29 mouse cellular contexts compared by ENCODE assay signal in the genomic region with DNA sequence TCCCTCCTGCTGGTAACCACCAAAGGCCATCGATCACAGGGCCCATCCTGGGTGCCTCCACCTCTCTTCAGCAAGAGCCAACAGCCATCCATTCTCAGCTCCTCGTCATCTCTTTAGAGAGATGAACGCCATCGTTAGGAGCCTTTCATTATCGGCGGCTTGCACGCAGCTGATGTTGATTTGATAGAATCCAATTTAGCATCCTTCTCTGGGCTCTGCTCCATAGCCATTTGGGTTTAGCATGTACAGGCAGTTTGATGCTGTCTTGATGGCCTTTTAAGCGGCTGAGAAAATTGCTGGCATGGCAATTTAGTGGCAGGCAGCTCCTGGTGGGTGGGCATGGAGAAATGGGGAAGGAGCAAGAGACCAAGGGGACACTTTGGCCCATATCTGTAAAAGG.
DNase-seq lines count a peak whose midpoint lies in the region; ATAC-seq and TF ChIP-seq lines count a peak whose summit lies in the region.
"Had no signal": no experiment of that assay in that cellular context is flagged by ENCODE, and none has a peak within 500 bp of the region (broad histone marks: within the 10 kb centered on the region; RNA-seq: fewer than 3 reads in every experiment).

No protein-coding gene starts in this region.

- DNase-seq in layer of hippocampus, adult 2 months (ENCODE audit: low spot score in 2 of 2), result no peak
- no peak for DNase-seq in layer of hippocampus, adult 8-10 months (ENCODE audit: low spot score in 2 of 2)
- DNase-seq in brain, embryonic 18.5 days (ENCODE audit: low read depth, low spot score), result peak; percentile 34
- no peak for DNase-seq in liver, embryonic 11.5 days (ENCODE audit: low spot score)
- DNase-seq: adrenal gland, postnatal 14 days; cerebellum, adult 2 months; cerebellum, postnatal 36 days; embryo, embryonic 11 days; gastrocnemius, postnatal 14 days; heart, postnatal 14 days; kidney, adult 8-10 months; kidney, postnatal 14 days; retina, postnatal 1 day; spleen, adult 18-20 months; thymus, adult 18-20 months; thymus, postnatal 25 days had no signal

- H3K4me3 ChIP-seq in forebrain, embryonic 15.5 days, result no peak overlapping the region
- H3K4me3 ChIP-seq in forebrain, embryonic 12.5 days (replicated peaks), result no peak overlapping the region
- no peak overlapping the region for H3K4me3 ChIP-seq in layer of hippocampus, adult 2 months
- H3K4me3 ChIP-seq in hindbrain, embryonic 16.5 days (ENCODE audit: low read length), result no peak overlapping the region
- H3K4me3 ChIP-seq in liver, embryonic 11.5 days (ENCODE audit: low read depth, low read length), result no peak overlapping the region
- H3K4me3 ChIP-seq: embryonic facial prominence, embryonic 12.5 days; left cerebral cortex, adult 2 months; limb, embryonic 12.5 days; lung, embryonic 15.5 days; myocyte had no signal

- no peaks in the 10 kb centered on the region for H3K27me3 ChIP-seq in forebrain, embryonic 15.5 days
- no peaks in the 10 kb centered on the region for H3K27me3 ChIP-seq in forebrain, embryonic 12.5 days
- no peaks in the 10 kb centered on the region for H3K27me3 ChIP-seq in hindbrain, embryonic 16.5 days (replicated peaks; ENCODE audit: control insufficient read depth, insufficient read depth, low read length)
- H3K27me3 ChIP-seq in liver, embryonic 11.5 days (replicated peaks; ENCODE audit: control insufficient read depth, insufficient read depth, low read length), result no peaks in the 10 kb centered on the region
- H3K27me3 ChIP-seq: embryonic facial prominence, embryonic 12.5 days; limb, embryonic 12.5 days; lung, embryonic 15.5 days had no signal

- no peaks in the 10 kb centered on the region for H3K9me3 ChIP-seq in forebrain, embryonic 15.5 days
- H3K9me3 ChIP-seq in forebrain, embryonic 12.5 days, result no peaks in the 10 kb centered on the region
- no peaks in the 10 kb centered on the region for H3K9me3 ChIP-seq in hindbrain, embryonic 16.5 days (ENCODE audit: control insufficient read depth, low read length)
- H3K9me3 ChIP-seq in liver, embryonic 11.5 days (ENCODE audit: control insufficient read depth, low read length), result no peaks in the 10 kb centered on the region
- H3K9me3 ChIP-seq: embryonic facial prominence, embryonic 12.5 days; limb, embryonic 12.5 days; lung, embryonic 15.5 days had no signal

- no peak for TF ChIP-seq CTCF in layer of hippocampus, adult 2 months (conservative IDR thresholded peaks at IDR 0.05)

- ATAC-seq in forebrain, embryonic 15.5 days (replicated peaks), result no peak
- no peak for ATAC-seq in forebrain, embryonic 12.5 days (ENCODE audit: low FRiP score)
- no peak for ATAC-seq in hindbrain, embryonic 16.5 days
- no peak for ATAC-seq in liver, embryonic 11.5 days (replicated peaks; ENCODE audit: low FRiP score)
- ATAC-seq: CD4-positive, CD25-positive, alpha-beta regulatory T cell, adult 4 months; intestine, embryonic 16.5 days; midbrain, embryonic 16.5 days had no signal

- H3K4me1 ChIP-seq in forebrain, embryonic 15.5 days, result peaks cover 4% of the 10 kb centered on the region; the same call in 1 of the 2 replicates
- H3K4me1 ChIP-seq in forebrain, embryonic 12.5 days, result 0 out of 2 replicates have a peak, but pooled peaks cover 3% of the 10 kb centered on the region
- H3K4me1 ChIP-seq in hindbrain, embryonic 16.5 days (ENCODE audit: control insufficient read depth, insufficient read depth, low read depth, low read length), result no peaks in the 10 kb centered on the region
- no peaks in the 10 kb centered on the region for H3K4me1 ChIP-seq in liver, embryonic 11.5 days (replicated peaks; ENCODE audit: control insufficient read depth, insufficient read depth, low read length)
- H3K4me1 ChIP-seq: embryonic facial prominence, embryonic 12.5 days; limb, embryonic 12.5 days; lung, embryonic 15.5 days had no signal

- H3K9ac ChIP-seq in forebrain, embryonic 15.5 days (replicated peaks), result no peak overlapping the region
- H3K9ac ChIP-seq in forebrain, embryonic 12.5 days, result no peak overlapping the region
- H3K9ac ChIP-seq in hindbrain, embryonic 16.5 days (ENCODE audit: low read depth, low read length), result no peak overlapping the region
- no peak overlapping the region for H3K9ac ChIP-seq in liver, embryonic 11.5 days (ENCODE audit: low read depth, low read length)
- H3K9ac ChIP-seq: embryonic facial prominence, embryonic 12.5 days; limb, embryonic 12.5 days; lung, embryonic 15.5 days had no signal

- no peak overlapping the region for H3K4me2 ChIP-seq in forebrain, embryonic 15.5 days (replicated peaks)
- H3K4me2 ChIP-seq in forebrain, embryonic 12.5 days, result no peak overlapping the region
- H3K4me2 ChIP-seq in hindbrain, embryonic 16.5 days (ENCODE audit: low read length), result no peak overlapping the region
- no peak overlapping the region for H3K4me2 ChIP-seq in liver, embryonic 11.5 days
- H3K4me2 ChIP-seq: embryonic facial prominence, embryonic 12.5 days; limb, embryonic 12.5 days; lung, embryonic 15.5 days; midbrain, embryonic 11.5 days had no signal

- no peaks in the 10 kb centered on the region for H3K36me3 ChIP-seq in forebrain, embryonic 15.5 days
- H3K36me3 ChIP-seq in forebrain, embryonic 12.5 days (replicated peaks), result no peaks in the 10 kb centered on the region
- H3K36me3 ChIP-seq in hindbrain, embryonic 16.5 days (ENCODE audit: control insufficient read depth, insufficient read depth, low read length), result no peaks in the 10 kb centered on the region
- H3K36me3 ChIP-seq in liver, embryonic 11.5 days (ENCODE audit: control insufficient read depth, insufficient read depth, low read length), result no peaks in the 10 kb centered on the region
- H3K36me3 ChIP-seq: embryonic facial prominence, embryonic 12.5 days; limb, embryonic 12.5 days; lung, embryonic 15.5 days had no signal

- WGBS in forebrain, embryonic 15.5 days, result 46% methylated on average over 8 of the region's 8 CpGs
- WGBS in forebrain, embryonic 12.5 days, result 79% methylated on average over 8 of the region's 8 CpGs
- 72% methylated on average over 8 of the region's 8 CpGs for WGBS in hindbrain, embryonic 16.5 days
- 84% methylated on average over 8 of the region's 8 CpGs for WGBS in liver, embryonic 11.5 days

- H3K27ac ChIP-seq in forebrain, embryonic 15.5 days (replicated peaks), result 0 out of 2 replicates have a peak overlapping the region, but pooled peaks have one; percentile 4
- H3K27ac ChIP-seq in forebrain, embryonic 12.5 days, result no peak overlapping the region
- peak overlapping the region; percentile 79 for H3K27ac ChIP-seq in layer of hippocampus, adult 2 months
- peak overlapping the region; percentile 13; the same call in 1 of the 2 replicates for H3K27ac ChIP-seq in hindbrain, embryonic 16.5 days (ENCODE audit: low read depth, low read length)
- H3K27ac ChIP-seq in liver, embryonic 11.5 days (ENCODE audit: low read depth, low read length), result no peak overlapping the region
- H3K27ac ChIP-seq: embryonic facial prominence, embryonic 12.5 days; left cerebral cortex, adult 2 months; limb, embryonic 12.5 days; lung, embryonic 15.5 days; stomach, postnatal 0 days had no signal

Comparison
In these comparisons a context has a peak if more than half of its experiments do, and no peak if none do; other contexts are left out.
1. H3K27ac ChIP-seq: peak in forebrain, embryonic 15.5 days (single experiment), layer of hippocampus, adult 2 months (single experiment) and hindbrain, embryonic 16.5 days (single experiment); none in forebrain, embryonic 12.5 days (single experiment) and liver, embryonic 11.5 days (single experiment).